Mouse (Mus musculus) kidney, adult 11 months (tissue): ENCODE measurements at regions not wholly inside any gene's neighbourhood (a gene's known extent, or its start where the extent isn't known, plus 50 kb on each side); places are given as distances from the start of the nearest gene placed in this dataset.

Experiments
- DNase-seq: peaks from one replicate; pipeline ENCODE4 v3.0.0; 2022

- DNase-seq = no peak
Measured at GRCm38 (mm10) chr1:190500106-190500505, 329.6 kb upstream of the Prox1 start.

DNA sequence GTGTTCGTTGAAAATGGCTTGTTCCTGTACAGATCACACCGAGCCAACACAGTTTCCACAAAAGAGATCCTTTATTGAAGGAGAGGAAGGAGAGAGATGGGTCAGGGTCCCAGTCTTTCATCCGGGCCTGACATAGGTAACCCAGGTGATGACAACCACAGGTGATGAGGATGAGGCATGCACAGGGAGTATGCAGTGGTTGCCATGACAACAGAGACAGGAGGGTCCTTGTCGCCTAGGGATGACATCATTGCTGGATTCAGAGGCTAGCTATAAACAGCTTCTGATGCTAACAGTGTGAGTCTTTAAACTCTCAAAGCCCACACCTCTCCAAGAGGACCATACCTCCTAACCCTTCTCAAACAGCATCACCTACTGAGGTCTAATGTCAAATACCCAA is 327.0 kb upstream of the Prox1 start:
- DNase-seq = no peak

DNA sequence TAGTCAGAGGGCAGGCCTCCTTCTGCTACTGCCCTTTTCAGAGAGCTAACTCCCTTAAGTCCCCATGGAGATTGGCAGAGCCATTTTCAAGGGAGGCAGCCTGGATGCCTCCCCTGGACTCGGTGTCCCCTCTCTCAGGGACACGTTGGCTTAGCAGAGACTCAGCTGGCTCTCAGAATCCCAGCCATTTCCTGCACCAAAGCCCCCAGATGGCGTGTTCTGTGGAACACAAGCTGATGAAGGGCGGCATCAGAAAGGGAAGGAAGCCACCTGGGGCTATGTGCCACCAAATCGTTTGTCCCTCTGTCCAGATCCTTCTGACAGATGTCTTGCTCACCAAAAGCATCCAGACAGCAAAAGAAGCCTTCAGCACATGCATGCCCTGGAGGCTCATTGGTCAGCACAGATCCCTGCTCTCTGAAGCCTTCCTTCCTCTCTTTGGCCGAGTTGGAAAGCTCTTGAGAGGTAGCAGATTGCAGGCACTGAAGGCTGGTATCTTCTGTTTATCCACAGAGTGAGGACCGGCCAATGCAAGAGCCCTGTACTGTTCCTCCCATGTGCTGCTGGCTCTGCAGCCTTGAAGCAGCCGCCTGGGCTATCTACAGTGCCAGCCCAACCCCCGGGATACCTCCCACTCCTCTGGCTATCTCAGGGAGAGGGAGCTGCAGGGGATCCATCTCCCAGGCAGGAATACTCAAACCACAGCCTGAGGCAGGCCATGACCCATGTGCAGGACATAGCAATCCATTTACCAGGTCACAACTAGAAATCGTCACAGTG is 325.4 kb upstream of the Prox1 start:
- DNase-seq = no peak

GRCm38 (mm10) chr1:190486551-190487104 is 316.1 kb upstream of the Prox1 start:
- no peak for DNase-seq

DNA sequence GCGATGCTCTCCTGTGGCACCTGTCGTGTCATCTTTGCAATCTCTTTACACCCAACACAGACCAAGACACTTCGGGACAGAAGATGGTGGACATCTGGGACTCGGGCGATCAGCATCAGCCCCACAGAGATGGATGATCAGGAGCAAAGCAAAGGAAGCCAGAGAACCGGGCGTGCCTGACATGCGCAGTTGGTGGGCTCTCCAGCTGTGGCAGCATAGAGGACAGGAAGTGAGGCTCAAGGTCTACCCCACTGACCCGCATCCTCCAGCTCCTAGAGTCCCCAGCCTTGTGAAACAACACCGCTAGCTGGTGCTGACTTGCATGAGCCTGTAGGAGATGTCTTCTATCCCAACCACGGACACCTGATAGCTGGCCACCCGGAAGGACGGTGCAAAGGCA is 312.9 kb upstream of the Prox1 start:
- DNase-seq = no peak

- no peak for DNase-seq
Measured at GRCm38 (mm10) chr1:190481071-190481470, 310.6 kb upstream of the Prox1 start.

- no peak for DNase-seq
Measured at GRCm38 (mm10) chr1:190480601-190481000, 310.1 kb upstream of the Prox1 start.

- DNase-seq = no peak
Measured at GRCm38 (mm10) chr1:190472761-190473160, 302.2 kb upstream of the Prox1 start.

- no peak for DNase-seq
Measured at GRCm38 (mm10) chr1:190470336-190470735, 299.8 kb upstream of the Prox1 start.

GRCm38 (mm10) chr1:190457541-190458061 is 287.1 kb upstream of the Prox1 start:
- no peak for DNase-seq

GRCm38 (mm10) chr1:190453549-190453948 is 283.0 kb upstream of the Prox1 start:
- DNase-seq = no peak

DNA sequence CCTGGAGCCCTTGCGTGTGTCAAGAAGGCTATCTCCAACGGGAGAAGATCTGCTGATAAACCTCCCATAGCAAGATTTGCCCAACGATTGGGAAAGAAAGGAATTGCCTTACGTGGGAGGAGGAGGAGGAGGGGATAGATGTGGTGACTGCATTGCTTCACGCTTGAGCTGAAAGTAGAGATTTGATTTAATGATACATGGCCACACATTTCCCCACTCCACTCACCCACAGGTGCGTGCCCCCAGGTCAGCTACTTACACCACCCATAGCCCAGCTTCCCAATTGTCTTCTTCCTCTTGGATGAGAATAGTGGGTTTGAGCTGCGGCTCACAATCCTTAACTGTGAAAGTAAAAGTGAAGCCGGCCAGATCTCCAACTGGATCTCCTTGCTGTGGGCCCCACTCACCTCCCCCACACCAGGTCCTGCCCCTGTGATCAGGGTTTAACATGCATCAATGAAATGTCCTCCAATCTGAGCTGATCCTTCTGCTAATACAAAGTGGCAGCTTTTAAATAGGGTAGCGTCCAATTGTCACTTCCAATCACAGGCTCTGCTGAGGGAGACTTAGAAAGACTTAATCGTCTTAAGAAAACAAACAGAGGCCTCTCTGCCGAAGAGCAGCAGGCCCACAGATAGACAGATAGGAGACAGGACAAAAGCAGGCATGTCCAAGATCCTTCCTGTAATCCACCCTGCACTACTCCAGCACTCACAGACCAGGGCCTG is 281.8 kb upstream of the Prox1 start:
- DNase-seq = no peak

DNA sequence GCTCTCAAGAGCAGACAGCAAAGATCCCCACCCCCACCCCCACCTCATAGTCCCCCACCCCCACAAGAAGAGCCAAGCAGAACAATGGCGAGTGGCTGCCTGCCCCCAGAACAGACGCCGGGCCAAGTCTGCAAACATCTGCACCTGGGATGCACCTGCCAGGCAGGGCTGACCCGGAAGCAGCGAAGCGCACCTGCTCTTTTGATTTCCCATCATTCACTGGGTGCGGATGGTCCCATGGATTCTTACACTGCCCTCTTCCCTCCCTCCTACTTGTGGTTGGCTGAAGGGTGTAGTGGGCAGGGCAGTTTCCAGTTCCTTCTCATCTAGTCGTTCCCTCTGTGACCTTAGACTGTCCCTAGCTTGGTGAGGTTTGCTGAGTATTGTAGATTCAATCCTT is 277.7 kb upstream of the Prox1 start:
- no peak for DNase-seq

GRCm38 (mm10) chr1:190447253-190447652 is 276.7 kb upstream of the Prox1 start:
- no peak for DNase-seq

- DNase-seq = no peak
Measured at GRCm38 (mm10) chr1:190446676-190447075, 276.2 kb upstream of the Prox1 start.

DNA sequence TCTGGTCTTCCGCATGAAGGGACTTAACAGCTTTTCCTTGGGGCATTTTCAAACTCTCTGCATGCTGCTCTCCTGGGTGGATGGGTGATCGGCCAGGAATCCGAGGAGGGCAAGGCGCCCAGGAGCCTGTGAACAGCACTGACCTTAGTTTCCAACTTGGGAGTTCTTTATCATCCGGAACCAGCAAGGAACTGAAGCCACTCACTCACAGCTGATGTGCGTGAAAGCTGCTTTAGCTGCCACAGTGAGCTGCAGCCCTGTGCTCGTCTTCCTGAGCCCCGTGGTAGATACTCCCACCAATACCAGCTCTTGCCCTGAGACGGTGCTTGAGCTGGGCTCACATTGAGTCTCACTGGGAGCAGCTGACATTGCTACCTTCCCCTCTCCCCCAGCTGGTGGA is 273.9 kb upstream of the Prox1 start:
- DNase-seq = peak; percentile 39

- no peak for DNase-seq
Measured at GRCm38 (mm10) chr1:190443234-190443633, 272.7 kb upstream of the Prox1 start.

DNA sequence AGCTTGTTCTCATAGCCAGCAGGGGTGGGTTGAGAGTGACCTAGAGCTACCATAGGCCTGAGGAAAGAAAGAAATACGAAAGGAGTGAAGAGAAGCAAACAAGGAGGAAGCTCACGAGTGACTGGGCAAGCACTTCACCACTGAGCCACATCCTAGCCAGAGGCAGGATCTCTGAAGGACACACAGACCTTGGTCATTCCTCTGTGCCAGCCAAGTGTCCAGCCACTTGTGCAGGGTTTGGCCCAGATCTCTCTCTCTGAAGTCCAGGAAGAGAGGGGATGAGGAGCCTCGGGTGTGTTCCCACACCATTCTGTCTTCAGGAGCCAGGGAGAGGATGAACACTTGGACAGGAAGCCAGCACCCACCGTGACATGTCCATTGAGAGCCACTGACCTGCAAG is 271.7 kb upstream of the Prox1 start:
- DNase-seq = peak; percentile 31

DNA sequence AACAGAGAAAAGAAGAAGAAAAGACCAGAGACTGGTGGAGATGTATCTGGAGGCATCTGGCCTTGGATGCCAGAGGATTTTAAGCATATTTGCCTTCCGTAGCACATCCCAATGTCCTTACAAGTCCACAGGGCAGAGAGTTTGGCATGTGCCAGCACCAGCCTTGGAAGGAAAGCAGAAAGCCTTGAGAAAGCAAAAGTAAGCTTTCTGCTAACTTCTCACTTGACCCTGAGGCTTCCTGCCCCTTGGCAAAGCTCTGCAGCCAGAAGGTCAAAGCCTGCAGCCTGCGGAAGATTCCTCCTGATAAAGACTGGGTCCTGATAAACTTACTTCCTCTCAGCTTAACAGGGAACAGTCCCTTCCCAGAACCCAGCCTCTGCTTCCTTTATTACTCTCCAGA is 268.3 kb upstream of the Prox1 start:
- no peak for DNase-seq

DNA sequence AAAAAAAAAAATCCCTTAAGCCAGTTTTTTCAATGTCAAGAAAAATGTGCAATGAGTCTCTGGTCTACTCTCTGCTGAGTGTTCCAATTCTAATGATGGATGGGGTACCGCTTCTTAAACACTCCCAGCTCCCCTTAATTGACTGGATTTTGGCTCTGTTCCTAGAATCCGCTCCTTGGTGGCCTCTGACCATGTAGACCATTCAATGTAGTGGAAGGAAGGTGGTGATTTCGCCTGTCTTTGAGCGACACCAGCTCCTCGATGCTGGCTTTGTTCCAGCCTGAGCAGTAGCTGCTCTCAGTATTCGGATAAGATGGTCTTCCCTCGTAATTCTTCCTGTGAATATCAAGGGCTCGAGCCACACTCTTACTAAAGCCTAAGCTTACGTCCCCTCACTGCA is 252.4 kb upstream of the Prox1 start:
- DNase-seq = no peak

- no peak for DNase-seq
Measured at GRCm38 (mm10) chr1:190419709-190420108, 249.2 kb upstream of the Prox1 start.

DNA sequence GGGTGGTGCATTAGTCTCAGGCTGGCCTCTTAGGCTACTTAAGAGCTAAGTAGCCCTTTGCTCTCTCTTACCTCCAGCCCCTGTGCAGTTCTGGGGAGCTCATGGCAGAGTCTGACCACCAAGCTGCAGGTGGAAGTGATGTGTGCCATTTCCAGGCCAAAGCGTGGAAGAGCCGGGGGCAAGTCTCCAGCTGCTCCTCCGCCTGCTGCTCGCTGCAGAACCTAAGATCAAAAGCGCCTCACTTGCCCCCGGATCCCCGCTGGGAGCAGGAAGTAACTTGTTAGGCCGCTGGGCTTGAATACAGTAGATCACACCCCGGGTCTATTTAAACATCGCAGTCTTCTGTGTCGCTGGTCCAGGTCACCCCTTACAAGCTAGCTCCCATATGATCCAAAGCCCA is 246.8 kb upstream of the Prox1 start:
- no peak for DNase-seq

DNA sequence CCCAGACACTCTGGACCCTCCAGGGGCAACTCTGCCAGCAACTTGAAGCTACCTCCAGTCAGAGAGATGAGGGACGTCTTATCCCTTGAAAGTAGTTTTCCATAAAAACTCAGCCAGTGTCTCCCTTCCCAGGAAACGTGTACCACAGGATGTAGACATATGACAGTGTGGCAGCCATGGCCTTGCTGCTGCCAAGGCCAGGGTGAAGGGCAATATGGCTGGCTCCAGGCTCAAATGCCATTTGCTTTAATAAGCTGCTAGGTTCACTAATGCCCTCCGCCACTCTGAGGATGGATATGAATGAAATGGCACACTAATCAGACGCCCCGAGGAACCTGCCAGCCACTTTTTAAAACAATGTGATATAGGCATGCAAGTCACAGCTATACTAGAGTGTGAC is 241.2 kb upstream of the Prox1 start:
- DNase-seq = no peak

- no peak for DNase-seq
Measured at GRCm38 (mm10) chr1:190403335-190403734, 232.8 kb upstream of the Prox1 start.
